Mouse (Mus musculus) G1E (cell line): ENCODE data around the gene Hpcal1.

ENCODE experiments used
- GATA1 ChIP-seq: IDR thresholded peaks from 2 replicates; pipeline ENCODE4 v1.6.1; 2012; ENCODE audit warnings: borderline replicate concordance, low read length, inconsistent platforms, mixed read lengths
- POLR2AphosphoS5 ChIP-seq: IDR thresholded peaks from 2 replicates; pipeline ENCODE4 v1.6.1; 2012; ENCODE audit warnings: low read depth, low read length, inconsistent platforms; ENCODE audit not compliant: insufficient replicate concordance

DNA sequence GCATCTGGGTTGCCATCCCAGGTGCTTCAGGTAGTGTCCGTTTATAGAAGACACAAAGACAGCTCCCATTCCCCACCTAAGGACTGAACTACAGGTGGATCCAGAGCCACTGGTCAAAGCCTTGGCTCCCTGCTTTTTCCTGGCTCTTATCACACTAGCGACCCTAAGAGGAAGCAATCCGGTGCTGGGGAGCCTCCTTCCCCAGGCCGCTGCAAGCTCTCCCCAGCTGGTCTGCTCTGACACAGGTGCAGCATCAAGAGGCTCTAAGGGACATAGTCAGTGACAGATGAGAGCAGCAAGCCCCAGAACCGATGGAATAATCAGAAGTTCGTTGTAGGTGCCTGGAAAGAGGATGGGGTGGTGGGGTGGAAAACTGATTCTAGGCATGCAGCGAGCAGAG, 54.8 kb downstream of the Hpcal1 start:
- TF ChIP-seq GATA1, result no peak
- TF ChIP-seq POLR2AphosphoS5, result no peak
